Mouse (Mus musculus) ES-E14 (cell line): Measurements from ENCODE around the gene Smpd3.

Experiments
- HCFC1 ChIP-seq: IDR thresholded peaks from 2 replicates; pipeline ENCODE4 v1.6.1; 2012; ENCODE audit warnings: low read length, inconsistent platforms, borderline replicate concordance; ENCODE audit not compliant: insufficient read depth
- MAFK ChIP-seq: IDR thresholded peaks from 2 replicates; pipeline ENCODE4 v1.6.1; 2014; ENCODE audit warnings: mild to moderate bottlenecking, low read depth, low read length, inconsistent platforms; ENCODE audit not compliant: insufficient read depth
- ZC3H11A ChIP-seq: IDR thresholded peaks from 2 replicates; pipeline ENCODE4 v1.6.1; 2012; ENCODE audit warnings: low read depth, mild to moderate bottlenecking, inconsistent platforms, low read length, borderline replicate concordance
- ZNF384 ChIP-seq: IDR thresholded peaks from 2 replicates; pipeline ENCODE4 v1.6.1; 2012; ENCODE audit warnings: low read depth, low read length, inconsistent platforms

DNA sequence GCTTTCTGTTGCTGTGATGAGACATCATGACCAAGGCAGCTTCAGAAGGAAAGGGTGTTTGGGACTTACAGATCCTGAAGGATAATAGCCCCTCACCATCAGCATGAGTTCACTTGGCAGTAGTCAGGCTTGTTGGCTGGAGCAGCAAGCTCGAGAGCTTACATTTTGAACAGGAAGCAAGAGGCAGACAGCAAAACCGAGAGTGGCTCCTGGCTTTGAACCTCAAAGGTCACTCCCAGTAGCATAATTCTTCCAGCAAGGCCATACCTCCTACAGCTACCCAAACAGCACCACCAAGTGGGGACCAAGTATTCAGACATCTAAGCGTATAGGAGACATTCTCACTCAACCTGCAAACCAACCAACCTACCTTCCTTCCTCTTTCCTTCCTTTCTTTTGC is 105.0 kb downstream of the Smpd3 start:
- TF ChIP-seq ZNF384 (no peak), ZC3H11A (no peak), MAFK (no peak), HCFC1 (no peak)
